Mouse (Mus musculus) liver, adult 2 months (tissue): ENCODE measurements around the gene Tmem223. TPM values are rescaled to one million over a fixed set of nuclear protein-coding genes. Genes with fewer than 3 reads are reported as not detected.
A peak's percentile ranks its signal among the peaks of the same experiment; 100 is the strongest.

Experiments
- DNase-seq: peaks from one replicate; pipeline ENCODE4 v3.0.0-alpha.2; 2011; ENCODE audit warnings: low read depth, low spot score; ENCODE audit errors: extremely low read depth
- H3K27ac ChIP-seq: fragments of 200-500 bp; replicated peaks from 2 replicates; pipeline ENCODE4 v1.5.1; 2012; ENCODE audit warnings: low read depth, mild to moderate bottlenecking, control low read depth, inconsistent platforms, low read length; ENCODE audit not compliant: insufficient read depth
- H3K27me3 ChIP-seq: fragments of 200-500 bp; 2 replicates; pipeline ENCODE4 v1.6.1; 2012; ENCODE audit warnings: mild to moderate bottlenecking, moderate library complexity, low read length, inconsistent platforms; ENCODE audit not compliant: control insufficient read depth, insufficient read depth
- H3K36me3 ChIP-seq: fragments of 200-500 bp; 2 replicates; pipeline ENCODE4 v1.6.1; 2012; ENCODE audit warnings: low read length, inconsistent platforms; ENCODE audit not compliant: control insufficient read depth, insufficient read depth
- H3K4me1 ChIP-seq: fragments of 200-500 bp; 2 replicates; pipeline ENCODE4 v1.6.1; 2011; ENCODE audit warnings: low read length; ENCODE audit not compliant: control insufficient read depth, insufficient read depth
- H3K4me3 ChIP-seq: fragments of 200-500 bp; 2 replicates; pipeline ENCODE4 v1.5.1; 2011; ENCODE audit warnings: low read depth, mild to moderate bottlenecking, control low read depth, low read length, moderate library complexity; ENCODE audit not compliant: insufficient read depth
- H3K79me2 ChIP-seq: fragments of 200-500 bp; 2 replicates; pipeline ENCODE4 v1.6.1; 2012; ENCODE audit warnings: inconsistent platforms, mild to moderate bottlenecking, low read length, moderate library complexity; ENCODE audit not compliant: control insufficient read depth, insufficient read depth
- H3K9ac ChIP-seq: fragments of 200-500 bp; 2 replicates; pipeline ENCODE4 v1.6.1; 2012; ENCODE audit warnings: low read depth, mild to moderate bottlenecking, control low read depth, inconsistent platforms, low read length
- CTCF ChIP-seq: fragments of 200-500 bp; IDR thresholded peaks from 2 replicates; pipeline ENCODE4 v1.5.1; 2011; ENCODE audit warnings: low read depth, low read length, control low read depth
- POLR2A ChIP-seq: fragments of 200-500 bp; IDR thresholded peaks from 2 replicates; pipeline ENCODE4 v1.6.1; 2011; ENCODE audit warnings: low read length, control low read depth; ENCODE audit not compliant: insufficient read depth; ENCODE audit errors: extremely low read depth
- WGBS: fragments of 180-500 bp; shearing (Covaris S2); methylation state at CpG from one replicate; pipeline ENCODE4 v1.1.7; 2018; 5-methylcytosine and 5-hydroxymethylcytosine counted together
- polyA plus RNA-seq: library from polyadenylated mRNA; depleted of rRNA; stranded (reverse); fragments of >200 nt; gene quantifications from 2 replicates; pipeline ENCODE4 v1.2.3, GENCODE M21; 2012
- total RNA-seq: library from RNA; depleted of rRNA; stranded (reverse); fragments of >200 nt; gene quantifications from 2 replicates; pipeline ENCODE4 v1.2.3, GENCODE M21; 2014

Gene Tmem223
- total and polyA plus RNA-seq, 2 experiments: 66.9 to 122 TPM

DNA sequence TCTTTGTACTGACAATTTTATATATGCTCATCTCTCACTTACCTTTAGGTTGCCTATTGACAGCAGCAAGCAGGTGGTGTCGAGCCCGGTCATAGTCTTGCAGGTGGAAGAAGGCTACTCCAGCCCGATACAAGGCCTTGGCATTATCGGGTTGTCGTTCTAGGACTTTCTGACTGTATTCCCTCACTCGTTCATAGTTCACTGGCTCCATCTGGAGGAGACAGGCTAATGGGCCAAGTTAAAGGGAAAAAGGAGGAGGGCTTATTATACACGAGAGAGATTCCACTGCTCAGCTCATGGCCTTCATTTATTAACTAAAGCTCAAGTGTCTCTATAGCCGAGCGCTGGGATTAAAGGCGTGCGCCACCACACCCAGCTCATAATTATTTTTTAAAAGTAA, 45.0 kb downstream of the Tmem223 start:
- no peak for DNase-seq
- H3K4me1 ChIP-seq: peaks cover 11% of the 10 kb centered on the region
- TF ChIP-seq CTCF (no peak), POLR2A (no peak)
- peaks cover 21% of the 10 kb centered on the region for H3K36me3 ChIP-seq
- peaks cover 8% of the 10 kb centered on the region; the same call in 1 of the 2 replicates for H3K79me2 ChIP-seq
- 84% methylated on average over 11 of the region's 11 CpGs for WGBS
- no peaks in the 10 kb centered on the region for H3K27me3 ChIP-seq
- H3K9ac ChIP-seq: no peak overlapping the region
- H3K27ac ChIP-seq: no peak overlapping the region
- H3K4me3 ChIP-seq: no peak overlapping the region

DNA sequence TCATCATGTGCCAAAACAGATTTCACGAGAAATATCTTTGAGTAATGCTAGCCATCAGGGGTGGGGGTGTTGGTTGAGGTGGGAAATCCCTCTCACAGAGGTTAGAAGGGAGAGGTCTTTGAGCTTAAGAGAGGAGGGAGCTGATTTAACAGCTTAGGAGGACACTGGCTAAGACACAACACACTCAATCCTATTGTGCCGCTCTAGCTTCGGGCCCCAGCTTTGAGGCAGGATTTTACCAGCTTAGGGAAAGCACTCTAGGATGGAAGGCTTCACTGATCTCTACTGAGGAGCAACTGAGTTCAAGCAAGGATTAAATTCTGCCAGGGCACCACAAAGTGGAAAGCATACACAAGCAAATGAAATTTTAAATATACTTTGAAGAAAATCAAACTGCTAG, 46.2 kb downstream of the Tmem223 start:
- H3K9ac ChIP-seq: no peak overlapping the region
- peaks cover 16% of the 10 kb centered on the region for H3K36me3 ChIP-seq

DNA sequence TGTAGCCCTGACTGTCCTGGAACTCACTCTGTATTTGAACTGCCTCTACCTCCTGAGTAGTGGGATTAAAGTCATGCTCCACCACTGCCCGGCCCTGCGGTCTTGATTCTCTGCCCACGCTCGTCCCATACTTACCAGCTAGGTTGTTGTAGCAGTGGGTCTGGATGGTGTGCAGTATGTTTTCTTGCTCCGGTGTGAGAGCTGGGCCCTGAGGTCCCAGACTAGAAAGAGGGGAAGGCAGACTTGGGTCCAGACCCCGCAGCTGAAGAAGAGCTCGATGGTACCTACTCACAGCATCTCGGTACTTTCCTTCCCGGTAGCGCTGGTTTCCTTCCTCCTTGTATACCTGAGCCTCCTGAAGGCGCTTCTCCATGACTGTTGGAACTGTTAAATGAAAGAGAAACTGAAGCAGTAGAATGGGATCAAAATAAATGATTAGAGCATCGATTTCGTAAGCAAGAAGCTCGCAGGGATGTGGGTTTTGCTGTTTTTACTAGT, 47.6 kb downstream of the Tmem223 start:
- 13% methylated on average over 14 of the region's 14 CpGs for WGBS
- H3K4me1 ChIP-seq: peaks cover 18% of the 10 kb centered on the region
- TF ChIP-seq CTCF (no peak), POLR2A (no peak)
- H3K36me3 ChIP-seq: peaks cover 14% of the 10 kb centered on the region
- no peaks in the 10 kb centered on the region for H3K27me3 ChIP-seq
- peak overlapping the region; percentile 78 for H3K9ac ChIP-seq
- DNase-seq: no peak
- peak overlapping the region; percentile 95 for H3K27ac ChIP-seq
- H3K79me2 ChIP-seq: peaks cover 10% of the 10 kb centered on the region; the same call in 1 of the 2 replicates
- H3K4me3 ChIP-seq: peak overlapping the region; percentile 82

More for the DNA sequence above, 46.2 kb downstream of the Tmem223 start:
- 71% methylated on average over 3 of the region's 3 CpGs for WGBS
- TF ChIP-seq POLR2A (no peak), CTCF (no peak)
- Histone ChIP-seq H3K27me3 (no peaks in the 10 kb centered on the region), H3K27ac (no peak overlapping the region), H3K4me3 (no peak overlapping the region), H3K79me2 (peaks cover 10% of the 10 kb centered on the region; the same call in 1 of the 2 replicates), H3K4me1 (peaks cover 13% of the 10 kb centered on the region)
- DNase-seq: no peak

DNA sequence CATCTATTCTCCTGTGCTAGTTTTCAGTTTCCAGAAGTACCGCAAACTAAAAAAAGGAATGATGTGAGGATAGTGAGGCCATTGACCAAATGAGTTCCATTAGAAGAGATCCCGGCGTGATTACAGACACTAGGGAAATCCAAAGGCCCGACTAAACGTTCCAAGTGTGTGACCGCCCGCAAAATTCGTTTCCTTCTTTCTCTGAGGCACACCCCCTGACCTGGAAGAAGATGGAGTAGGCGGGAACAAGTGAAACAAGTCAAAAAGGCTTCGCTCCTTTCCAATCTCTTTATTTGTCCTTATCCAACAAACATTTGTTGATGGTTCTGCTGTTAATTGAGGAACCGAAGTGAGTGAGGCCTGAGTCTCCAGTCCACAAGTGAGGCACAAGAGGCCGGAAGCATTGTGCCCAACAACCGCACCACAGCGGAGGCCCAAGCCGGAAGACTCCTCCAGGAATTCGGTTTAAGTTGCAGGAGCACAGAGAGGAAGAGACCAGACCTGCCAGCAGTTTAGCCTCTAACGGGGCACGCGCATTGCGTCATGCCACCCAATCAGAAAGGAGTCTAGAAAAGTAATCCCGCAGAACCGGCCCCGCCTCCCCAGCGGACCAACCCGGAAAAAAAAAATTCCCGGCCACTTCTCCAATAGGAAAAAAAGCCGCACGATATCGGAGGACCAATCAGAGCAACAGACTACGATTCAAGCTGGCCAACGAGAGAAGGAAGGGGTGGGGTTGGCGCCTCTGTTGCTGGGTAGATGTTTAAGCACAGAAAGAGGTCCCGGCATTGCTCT, 48.2 kb downstream of the Tmem223 start, which contains the start of gene Ttc9c:
Gene Ttc9c (minus strand): TSS at position 533 of the 795 bp plus-strand sequence.
- Histone ChIP-seq H3K4me3 (peak within 1 kb of the TSS; percentile 82), H3K36me3 (peaks cover 21% of the 10 kb centered on the region), H3K27ac (peak within 1 kb of the TSS; percentile 96), H3K4me1 (peaks cover 18% of the 10 kb centered on the region), H3K27me3 (no peaks in the 10 kb centered on the region), H3K79me2 (peaks cover 10% of the 10 kb centered on the region; the same call in 1 of the 2 replicates), H3K9ac (peak within 1 kb of the TSS; percentile 93)
- DNase-seq: peak; percentile 97
- TF ChIP-seq CTCF (no peak), POLR2A (peak; percentile 60; the same call in 1 of the 2 replicates)
- under 1% methylated on average over 33 of the region's 33 CpGs for WGBS

DNA sequence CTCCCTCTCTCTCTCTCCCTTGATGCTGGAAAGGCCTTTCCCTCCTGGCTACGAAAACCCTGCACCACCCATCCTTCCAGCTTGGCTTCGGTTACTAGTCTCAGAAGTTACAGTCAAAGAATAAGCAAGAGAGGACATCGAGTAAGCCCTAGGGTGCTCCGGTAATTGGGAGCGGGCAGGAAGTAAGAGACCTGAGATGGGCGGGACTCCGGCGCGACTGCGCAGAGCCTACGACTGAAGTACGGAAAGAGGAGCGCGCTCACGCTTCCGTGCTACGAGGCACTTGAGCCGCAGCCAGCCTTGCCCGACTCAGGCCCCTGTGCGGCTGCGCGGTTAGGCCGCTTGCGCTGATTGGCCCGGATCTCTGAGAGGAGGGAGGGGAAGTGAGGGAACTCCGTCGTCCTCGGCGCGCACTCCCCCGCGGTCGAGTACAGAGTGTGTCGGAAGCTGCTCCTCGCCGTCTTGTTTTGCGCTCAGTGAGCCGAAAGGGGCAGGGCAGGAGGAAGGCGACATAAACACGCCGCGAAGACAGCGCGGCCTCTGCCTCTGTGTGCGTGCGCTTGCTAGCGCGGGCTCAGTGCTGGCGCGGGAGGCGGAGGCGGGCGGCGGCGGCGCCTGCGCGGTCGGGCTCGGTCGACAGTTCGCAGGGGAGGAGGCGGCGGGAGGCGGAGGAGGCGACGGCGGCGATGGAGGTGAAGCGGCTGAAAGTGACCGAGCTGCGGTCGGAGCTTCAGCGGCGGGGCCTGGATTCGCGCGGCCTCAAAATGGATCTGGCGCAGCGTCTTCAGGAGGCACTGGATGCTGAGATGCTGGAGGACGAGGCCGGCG, 49.0 kb downstream of the Tmem223 start, which contains the start of gene Hnrnpul2:
Gene Hnrnpul2 (plus strand): TSS at position 415 of the 828 bp plus-strand sequence.
- peaks cover 18% of the 10 kb centered on the region for H3K4me1 ChIP-seq
- peak; percentile 95 for DNase-seq
- peak within 1 kb of the TSS; percentile 82 for H3K4me3 ChIP-seq
- peak within 1 kb of the TSS; percentile 96 for H3K27ac ChIP-seq
- peaks cover 25% of the 10 kb centered on the region for H3K36me3 ChIP-seq
- TF ChIP-seq POLR2A (peak; percentile 91), CTCF (no peak)
- no peaks in the 10 kb centered on the region for H3K27me3 ChIP-seq
- under 1% methylated on average over 82 of the region's 83 CpGs for WGBS
- peaks cover 10% of the 10 kb centered on the region; the same call in 1 of the 2 replicates for H3K79me2 ChIP-seq
- H3K9ac ChIP-seq: peak within 1 kb of the TSS; percentile 93
